Mouse (Mus musculus) erythroblast, embryonic 14.5 days (primary cell): Measurements from ENCODE around the gene Cyfip2.

ENCODE experiments used
- GATA1 ChIP-seq: IDR thresholded peaks from 2 replicates; pipeline ENCODE4 v1.6.1; 2012; ENCODE audit warnings: low read length, inconsistent platforms, mixed read lengths
- TAL1 ChIP-seq: IDR thresholded peaks from 3 replicates; pipeline ENCODE4 v1.6.1; 2012; ENCODE audit warnings: low read length, inconsistent platforms, mixed read lengths

DNA sequence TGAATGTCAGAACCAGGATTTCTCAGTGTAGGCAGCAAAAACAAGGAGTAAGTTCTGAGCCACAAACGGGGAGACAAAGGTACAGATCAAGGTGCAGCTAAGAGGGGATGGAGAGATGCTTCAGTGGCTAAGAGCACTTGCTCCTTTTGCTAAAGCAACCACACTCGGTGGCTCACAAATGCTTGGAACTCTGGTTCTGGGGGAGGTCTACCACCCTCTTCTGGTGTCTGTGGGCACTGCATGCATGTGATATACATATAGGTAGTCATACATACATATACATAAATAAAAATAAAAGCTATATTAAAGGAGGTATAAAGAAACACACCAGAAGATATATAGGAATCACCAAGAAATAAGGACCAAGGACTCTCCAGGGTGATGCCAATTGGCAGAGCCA lies 89.1 kb downstream of the Cyfip2 start:
- TF ChIP-seq GATA1 (no peak), TAL1 (no peak)
